Mouse (Mus musculus) kidney, adult 2 months (tissue): ENCODE data around the gene Gm32717.
"Not testable (repeated sequence)": the region's sequence is repeated elsewhere in the genome, so short reads cannot be mapped to it uniquely, and the experiment has no call there.

Experiments used
- CTCF ChIP-seq: fragments of 200-500 bp; conservative IDR thresholded peaks from 2 replicates; pipeline ENCODE4 v1.5.1; 2011; ENCODE audit warnings: low read depth, mild to moderate bottlenecking, control low read depth, low read length, moderate library complexity, mixed read lengths; ENCODE audit not compliant: insufficient read depth, insufficient read length
- POLR2A ChIP-seq: fragments of 200-500 bp; IDR thresholded peaks from one replicate; pipeline ENCODE4 v1.6.1; 2011; ENCODE audit warnings: low read depth, low read length, control low read depth

GRCm38 (mm10) chr10:118240680-118241079 lies at the start of gene Gm32717:
- TF ChIP-seq CTCF, POLR2A: not testable (repeated sequence)
